Mouse (Mus musculus): Measurements from ENCODE around the gene Neurl1a.
A peak's percentile ranks its signal among the peaks of the same experiment; 100 is the strongest.

Neurl1a gene

GRCm38 (mm10) chr19:47248906-47249568 lies 70.4 kb downstream of the Neurl1a start:
- no peak for DNase-seq

DNA sequence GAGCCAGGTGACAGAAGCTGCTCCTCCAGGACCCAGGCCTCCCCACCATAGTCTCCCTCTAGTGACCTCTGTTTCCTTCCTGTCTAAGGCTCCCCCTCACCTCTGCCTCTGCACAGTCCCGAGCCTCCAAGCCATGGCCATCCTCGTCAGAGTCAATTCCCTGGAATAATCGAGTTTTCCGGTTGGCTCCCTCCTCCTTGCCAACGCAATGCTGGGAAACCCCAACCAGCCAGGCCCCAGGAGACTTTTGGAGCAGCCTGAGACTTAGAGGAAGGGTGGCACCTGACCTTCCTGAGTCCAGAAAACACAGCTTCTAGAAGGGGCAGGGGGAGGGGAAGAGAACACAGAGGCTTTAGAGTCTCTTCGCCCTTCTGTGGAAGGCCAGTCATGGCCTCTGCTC lies 72.3 kb downstream of the Neurl1a start:
- DNase-seq, result no peak

GRCm38 (mm10) chr19:47253053-47253628 lies 74.5 kb downstream of the Neurl1a start:
- no peak for DNase-seq

DNA sequence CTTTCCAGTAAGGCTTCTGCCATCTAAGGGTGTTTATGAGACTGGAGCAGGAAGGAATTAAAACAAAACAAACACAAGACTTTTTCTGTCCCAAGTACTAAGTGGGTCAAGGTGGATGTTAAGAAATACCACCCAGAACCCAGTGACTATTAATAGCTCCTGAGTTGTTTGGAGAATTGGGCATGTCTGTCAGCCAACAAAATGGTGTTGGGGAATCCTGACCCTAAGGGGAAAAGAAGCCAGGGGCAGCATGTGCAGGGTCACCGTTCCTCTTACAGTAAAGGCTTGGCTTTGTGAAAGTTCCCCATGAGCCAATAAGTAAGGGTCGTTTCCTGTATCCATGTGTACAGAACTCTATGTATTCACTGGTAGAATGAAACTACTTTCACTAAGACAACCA lies 76.4 kb downstream of the Neurl1a start:
- no peak for DNase-seq

DNA sequence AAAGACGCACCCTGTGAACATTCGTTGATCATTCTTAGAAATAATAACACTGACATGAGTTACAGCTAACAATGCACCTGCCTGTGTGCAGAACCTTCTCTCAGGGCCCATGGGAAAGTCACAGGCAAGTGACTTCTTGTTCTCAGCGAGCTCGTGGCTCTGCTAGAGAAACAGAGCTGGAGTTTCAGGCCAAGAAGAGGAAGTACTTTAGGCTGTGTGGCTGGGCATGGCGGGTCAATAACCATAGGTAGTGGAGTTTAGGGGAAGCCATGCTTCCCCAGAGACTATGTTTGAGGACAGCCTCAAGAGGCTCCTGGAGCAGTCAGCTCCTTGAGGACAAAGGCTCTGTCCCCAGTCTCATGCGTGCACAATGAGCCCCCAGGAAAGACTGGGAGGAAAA lies 77.3 kb downstream of the Neurl1a start:
- no peak for DNase-seq

DNA sequence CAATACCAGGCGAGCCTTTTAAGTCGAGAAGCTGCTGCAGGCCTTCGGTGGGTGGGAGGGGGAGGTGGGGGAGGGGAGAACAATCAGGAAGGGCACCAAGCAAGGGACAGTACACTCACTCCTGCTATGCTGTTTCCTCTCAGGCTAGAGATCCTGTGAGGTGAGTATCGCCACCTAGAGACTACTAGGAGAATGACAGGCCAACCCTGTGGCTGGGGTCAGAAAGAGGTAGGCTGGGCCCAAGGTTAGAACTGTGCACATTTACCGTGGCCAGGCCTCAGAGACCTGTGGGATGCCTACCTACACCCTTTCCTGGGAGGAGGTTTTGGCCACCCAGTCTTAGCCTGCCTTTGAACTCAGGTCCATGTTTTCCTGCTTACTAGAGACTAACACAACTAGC lies 81.0 kb downstream of the Neurl1a start:
- peak; percentile 56 for DNase-seq

- no peak for DNase-seq
These were observed 82.6 kb downstream of the Neurl1a start for GRCm38 (mm10) chr19:47261196-47261595.

- no peak for DNase-seq
These were observed 85.0 kb downstream of the Neurl1a start for GRCm38 (mm10) chr19:47263621-47264020.

GRCm38 (mm10) chr19:47264322-47265092 lies 85.9 kb downstream of the Neurl1a start:
- DNase-seq, result peak; percentile 91

- peak; percentile 35 for DNase-seq
These were observed 87.6 kb downstream of the Neurl1a start for GRCm38 (mm10) chr19:47266070-47266801.

DNA sequence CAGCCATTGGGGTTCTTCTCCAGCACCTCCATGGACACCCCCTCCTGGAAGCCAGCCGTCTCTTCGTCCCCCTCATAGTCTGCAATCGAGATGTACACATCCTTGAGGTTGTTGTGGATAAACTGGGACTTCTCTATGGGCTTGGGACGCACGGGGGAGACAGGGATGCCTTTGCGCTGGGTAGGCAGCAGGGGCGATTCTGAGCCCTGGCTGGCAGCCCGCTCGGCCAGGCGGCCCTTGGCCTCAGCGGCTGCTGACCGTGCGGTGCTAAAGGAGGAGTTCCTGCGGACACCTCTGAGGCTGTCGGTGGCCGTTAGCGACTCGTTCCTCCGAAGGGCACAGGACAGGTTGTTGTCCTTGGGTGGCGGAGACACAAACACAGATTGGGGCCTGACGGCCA lies 88.4 kb downstream of the Neurl1a start:
- DNase-seq, result no peak

- DNase-seq, result peak; percentile 34
These were observed 91.1 kb downstream of the Neurl1a start for GRCm38 (mm10) chr19:47269729-47270128.

- DNase-seq, result no peak
These were observed 91.9 kb downstream of the Neurl1a start for GRCm38 (mm10) chr19:47270520-47270919.

GRCm38 (mm10) chr19:47276730-47277129 lies 98.1 kb downstream of the Neurl1a start:
- DNase-seq, result peak; percentile 66

DNA sequence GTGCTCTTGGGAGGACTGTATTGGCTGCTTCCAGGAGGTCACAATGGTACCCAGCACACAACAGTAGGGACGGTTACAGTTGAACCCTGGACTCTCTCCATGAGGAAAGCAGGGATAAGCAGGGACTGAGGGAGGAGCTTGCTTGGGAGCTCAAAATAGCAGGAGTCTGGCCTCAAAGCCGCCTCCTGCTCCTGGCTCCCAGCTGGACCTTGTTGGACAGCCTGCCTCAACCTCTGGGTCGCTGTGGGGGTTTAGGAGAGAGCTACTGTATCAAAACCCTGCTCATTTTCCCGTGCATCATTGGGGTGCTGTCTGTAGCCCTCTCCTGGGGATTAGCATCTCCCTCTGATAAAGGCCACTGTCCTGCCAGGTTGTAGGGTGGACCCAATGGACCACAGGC lies 100.8 kb downstream of the Neurl1a start:
- peak; percentile 21 for DNase-seq

DNA sequence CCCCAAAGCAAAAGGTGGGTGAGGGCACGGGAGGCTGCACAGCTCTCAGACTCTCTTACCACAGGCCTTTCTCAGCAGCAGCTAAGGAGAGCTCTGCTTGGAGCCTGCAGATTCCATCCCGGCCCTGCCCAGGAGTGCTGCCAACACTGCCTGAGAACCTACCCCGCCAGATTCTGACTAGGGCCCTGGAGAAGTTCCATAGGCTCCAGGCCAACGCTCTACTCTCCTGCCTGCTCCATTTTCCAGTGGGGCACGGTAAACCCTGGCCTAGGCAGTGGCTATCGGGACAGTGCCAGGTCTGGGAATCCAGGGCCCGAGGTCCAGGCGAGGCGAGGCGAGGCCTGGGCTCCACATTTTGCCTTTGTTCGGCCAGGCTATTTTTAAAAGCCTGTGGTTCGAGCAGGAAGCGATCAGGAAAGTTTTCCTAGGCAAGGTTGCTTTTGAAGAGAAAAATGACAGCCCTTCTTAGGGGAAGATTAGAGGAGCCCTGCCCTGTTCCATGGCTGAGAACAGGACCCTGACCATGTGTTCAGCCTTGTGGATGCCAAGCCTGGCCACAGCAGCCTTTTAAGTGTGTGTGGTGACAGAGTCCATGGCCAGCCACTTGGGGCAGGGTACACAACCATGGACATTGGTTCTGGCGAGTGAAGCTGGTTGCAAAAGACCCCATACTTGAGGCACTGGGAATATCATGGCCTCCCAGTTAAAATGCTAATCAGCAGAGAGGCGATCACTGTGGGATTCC lies 101.3 kb downstream of the Neurl1a start:
- peak; percentile 81 for DNase-seq

DNA sequence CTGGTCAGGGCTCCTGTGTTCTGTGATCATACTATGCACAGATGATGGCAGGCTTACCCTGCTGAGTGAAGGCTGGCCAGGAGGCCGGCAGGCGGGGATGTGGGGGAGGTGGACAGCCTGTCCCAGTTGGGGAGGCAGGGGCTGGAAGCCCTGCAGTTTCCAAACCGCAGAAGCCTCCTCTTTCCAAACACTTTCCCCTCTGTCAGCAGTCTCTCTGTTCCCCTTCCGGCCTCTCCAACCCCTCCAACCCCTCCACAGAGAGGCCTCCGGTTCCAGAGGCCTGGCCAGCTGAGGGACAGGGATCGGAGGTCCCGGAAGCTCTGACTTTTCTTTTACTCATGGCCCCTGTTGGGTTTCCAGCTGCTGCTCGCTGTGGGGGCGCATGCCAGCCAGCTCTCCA lies 102.3 kb downstream of the Neurl1a start:
- DNase-seq, result peak; percentile 25

- DNase-seq, result no peak
These were observed 103.4 kb downstream of the Neurl1a start for GRCm38 (mm10) chr19:47282050-47282454.

DNA sequence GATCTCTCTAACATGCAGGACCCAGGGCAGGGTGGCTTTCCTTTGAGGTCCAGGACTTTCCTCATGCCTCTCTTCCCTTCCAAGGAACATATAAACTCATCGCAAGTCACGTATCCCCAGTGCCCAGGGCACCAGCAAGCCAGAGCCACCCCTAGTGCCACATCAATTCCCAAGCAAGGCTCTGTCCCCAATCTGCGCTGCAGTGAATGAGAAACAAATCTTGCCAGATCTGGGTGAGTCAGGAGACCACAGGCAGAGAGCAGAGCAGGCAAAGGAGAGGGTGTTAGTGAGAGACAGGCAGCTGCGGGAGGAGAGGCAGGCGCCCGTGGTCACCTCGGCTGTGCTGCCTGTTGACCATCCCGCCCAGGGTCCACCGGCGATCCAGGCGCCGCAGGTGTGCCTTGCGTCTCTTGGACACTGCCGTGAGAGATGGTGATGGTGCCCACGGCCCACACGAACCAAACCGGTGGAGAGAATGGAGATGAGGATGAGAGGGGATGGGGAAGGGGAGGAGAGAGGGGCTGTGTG lies 104.1 kb downstream of the Neurl1a start:
- no peak for DNase-seq

GRCm38 (mm10) chr19:47285581-47285980 lies 107.0 kb downstream of the Neurl1a start:
- DNase-seq, result no peak

- DNase-seq, result no peak
These were observed 108.3 kb downstream of the Neurl1a start for GRCm38 (mm10) chr19:47286886-47287450.

Data from lung, postnatal 36 days (tissue).